ENCODE assay signal across 24 mouse cellular contexts in the genomic region with DNA sequence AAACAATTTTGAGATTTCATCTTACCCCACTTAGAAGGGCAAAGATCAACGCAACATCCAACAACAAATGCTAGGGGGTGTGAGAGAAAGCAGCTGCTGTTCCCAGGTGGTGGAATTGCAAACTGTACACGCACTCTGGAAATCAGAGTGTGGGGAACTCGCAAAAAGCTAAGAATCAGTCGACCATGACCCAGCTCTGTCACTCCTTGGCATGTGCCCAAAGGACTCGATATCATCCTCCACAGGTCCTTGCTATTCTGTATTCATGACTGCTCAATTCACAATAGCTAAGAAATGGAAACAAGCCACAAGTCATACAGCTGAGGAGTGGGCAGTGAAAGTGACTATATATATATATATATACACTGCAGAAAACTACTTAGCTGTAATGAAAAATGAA.
DNase-seq lines count a peak whose midpoint lies in the region; ATAC-seq and TF ChIP-seq lines count a peak whose summit lies in the region.
"Had no signal": no experiment of that assay in that cellular context is flagged by ENCODE, and none has a peak within 500 bp of the region (broad histone marks: within the 10 kb centered on the region; RNA-seq: fewer than 3 reads in every experiment).

No protein-coding gene starts in this region.

- no peaks in the 10 kb centered on the region for H3K9me3 ChIP-seq in midbrain, embryonic 14.5 days (ENCODE audit: control insufficient read depth, low read length)
- no peaks in the 10 kb centered on the region for H3K9me3 ChIP-seq in midbrain, embryonic 15.5 days
- H3K9me3 ChIP-seq: embryonic facial prominence, embryonic 13.5 days; forebrain, embryonic 12.5 days; heart, embryonic 10.5 days; limb, embryonic 13.5 days; liver, embryonic 12.5 days had no signal

- H3K36me3 ChIP-seq in kidney, adult 2 months (ENCODE audit: control insufficient read depth, insufficient read depth, low read length): no peaks in the 10 kb centered on the region
- H3K36me3 ChIP-seq in midbrain, embryonic 14.5 days (ENCODE audit: control insufficient read depth, insufficient read depth, low read length): no peaks in the 10 kb centered on the region
- no peaks in the 10 kb centered on the region for H3K36me3 ChIP-seq in midbrain, embryonic 15.5 days (replicated peaks)
- H3K36me3 ChIP-seq: embryonic facial prominence, embryonic 13.5 days; forebrain, embryonic 12.5 days; heart, embryonic 10.5 days; limb, embryonic 13.5 days; liver, embryonic 12.5 days had no signal

- TF ChIP-seq CTCF in kidney, adult 2 months (conservative IDR thresholded peaks at IDR 0.05; ENCODE audit: insufficient read depth, insufficient read length, low read depth, low read length): no peak

- peak; percentile 77 for DNase-seq in adrenal gland, adult 2 months
- no peak for DNase-seq in adrenal gland, postnatal 4 days (ENCODE audit: low spot score in 2 of 2)
- DNase-seq in kidney, adult 2 months: peak; percentile 21
- no peak for DNase-seq in kidney, adult 18-20 months
- DNase-seq in midbrain, embryonic 14.5 days: peak; percentile 42
- DNase-seq in gastrocnemius, postnatal 4 days (ENCODE audit: low spot score in 2 of 2): no peak
- DNase-seq in urinary bladder, postnatal 4 days (ENCODE audit: low spot score in 2 of 2): no peak
- DNase-seq: cerebellum, adult 11 months; cerebellum, postnatal 25 days; embryo, embryonic 11 days; kidney, adult 11 months; layer of hippocampus, postnatal 36 days; lung, adult 18-20 months; lung, postnatal 10 days; right cerebral cortex, postnatal 25 days; spleen, adult 18-20 months had no signal

- H3K4me3 ChIP-seq in kidney, adult 2 months (ENCODE audit: insufficient read depth, low read depth, low read length): no peak overlapping the region
- H3K4me3 ChIP-seq in midbrain, embryonic 14.5 days (replicated peaks; ENCODE audit: low read depth, low read length): no peak overlapping the region
- no peak overlapping the region for H3K4me3 ChIP-seq in midbrain, embryonic 15.5 days
- H3K4me3 ChIP-seq: embryonic facial prominence, embryonic 13.5 days; erythroblast, embryonic 14.5 days; forebrain, embryonic 12.5 days; heart, embryonic 10.5 days; limb, embryonic 13.5 days; liver, embryonic 12.5 days had no signal

- no peak for TF ChIP-seq POLR2A in kidney, adult 2 months (IDR thresholded peaks at IDR 0.05; ENCODE audit: low read depth, low read length)

- H3K27ac ChIP-seq in kidney, adult 2 months (ENCODE audit: insufficient read depth, low read depth, low read length): no peak overlapping the region
- no peak overlapping the region for H3K27ac ChIP-seq in midbrain, embryonic 14.5 days (replicated peaks; ENCODE audit: low read depth, low read length)
- H3K27ac ChIP-seq in midbrain, embryonic 15.5 days: no peak overlapping the region
- H3K27ac ChIP-seq: embryonic facial prominence, embryonic 13.5 days; forebrain, embryonic 12.5 days; heart, embryonic 10.5 days; kidney, postnatal 0 days; limb, embryonic 13.5 days; liver, embryonic 12.5 days had no signal

- no peaks in the 10 kb centered on the region for H3K27me3 ChIP-seq in kidney, adult 2 months (replicated peaks; ENCODE audit: control insufficient read depth, insufficient read depth, low read length)
- no peaks in the 10 kb centered on the region for H3K27me3 ChIP-seq in midbrain, embryonic 14.5 days (ENCODE audit: control insufficient read depth, insufficient read depth, low read length)
- H3K27me3 ChIP-seq in midbrain, embryonic 15.5 days (replicated peaks): no peaks in the 10 kb centered on the region
- H3K27me3 ChIP-seq: embryonic facial prominence, embryonic 13.5 days; forebrain, embryonic 12.5 days; limb, embryonic 13.5 days; liver, embryonic 12.5 days had no signal

- H3K4me2 ChIP-seq in midbrain, embryonic 14.5 days (ENCODE audit: low read length): no peak overlapping the region
- no peak overlapping the region for H3K4me2 ChIP-seq in midbrain, embryonic 15.5 days
- H3K4me2 ChIP-seq: embryonic facial prominence, embryonic 13.5 days; forebrain, embryonic 12.5 days; limb, embryonic 13.5 days; liver, embryonic 12.5 days had no signal

- ATAC-seq in midbrain, embryonic 14.5 days (ENCODE audit: low FRiP score, low TSS enrichment): peak; percentile 17; the same call in 1 of the 2 replicates
- no peak for ATAC-seq in midbrain, embryonic 15.5 days (replicated peaks)
- ATAC-seq: liver, embryonic 12.5 days had no signal

- no peak overlapping the region for H3K9ac ChIP-seq in midbrain, embryonic 14.5 days (replicated peaks; ENCODE audit: low read length)
- no peak overlapping the region for H3K9ac ChIP-seq in midbrain, embryonic 15.5 days
- H3K9ac ChIP-seq: embryonic facial prominence, embryonic 13.5 days; forebrain, embryonic 12.5 days; limb, embryonic 13.5 days; liver, embryonic 12.5 days had no signal

- no peaks in the 10 kb centered on the region for H3K4me1 ChIP-seq in kidney, adult 2 months (ENCODE audit: control insufficient read depth, insufficient read depth, low read length)
- no peaks in the 10 kb centered on the region for H3K4me1 ChIP-seq in midbrain, embryonic 14.5 days (ENCODE audit: control insufficient read depth, insufficient read depth, low read length)
- H3K4me1 ChIP-seq in midbrain, embryonic 15.5 days: 0 out of 2 replicates have a peak, but pooled peaks cover 3% of the 10 kb centered on the region
- H3K4me1 ChIP-seq: embryonic facial prominence, embryonic 13.5 days; forebrain, embryonic 12.5 days; heart, embryonic 10.5 days; liver, embryonic 12.5 days had no signal

- 43% methylated on average over 5 of the region's 5 CpGs for WGBS in kidney, adult 2 months
- 60% methylated on average over 5 of the region's 5 CpGs for WGBS in midbrain, embryonic 14.5 days
- WGBS in midbrain, embryonic 15.5 days: 73% methylated on average over 5 of the region's 5 CpGs

Comparison
In these comparisons a context has a peak if more than half of its experiments do, and no peak if none do; other contexts are left out.
1. DNase-seq: peak in adrenal gland, adult 2 months (single experiment), kidney, adult 2 months (single experiment) and midbrain, embryonic 14.5 days (single experiment); none in adrenal gland, postnatal 4 days (0 of 2), kidney, adult 18-20 months (single experiment), gastrocnemius, postnatal 4 days (0 of 2) and urinary bladder, postnatal 4 days (0 of 2).